Mouse (Mus musculus) myocyte (in vitro differentiated cells): ENCODE results near the gene Syt13.

ENCODE experiments used
- MAX ChIP-seq: IDR thresholded peaks from one replicate; pipeline ENCODE4 v1.6.1; 2011; ENCODE audit warnings: low read depth, mild to moderate bottlenecking, control low read depth
- POLR2A ChIP-seq: IDR thresholded peaks from one replicate; pipeline ENCODE4 v1.6.1; 2011; ENCODE audit warnings: low read depth, mild to moderate bottlenecking, control low read depth, moderate library complexity; ENCODE audit not compliant: insufficient read length
- REST ChIP-seq: IDR thresholded peaks from one replicate; pipeline ENCODE4 v1.6.1; 2011; ENCODE audit warnings: mild to moderate bottlenecking, control low read depth, moderate library complexity; ENCODE audit not compliant: insufficient read depth, insufficient read length
- USF1 ChIP-seq: IDR thresholded peaks from one replicate; pipeline ENCODE4 v1.6.1; 2011; ENCODE audit warnings: low read depth, mild to moderate bottlenecking, control low read depth, moderate library complexity

GRCm38 (mm10) chr2:92944356-92944755, 29.5 kb downstream of the Syt13 start:
- no peak for TF ChIP-seq USF1
- no peak for TF ChIP-seq POLR2A
- TF ChIP-seq MAX = no peak
- TF ChIP-seq REST = no peak
